Mouse (Mus musculus): ENCODE results near the gene Pde9a.

GRCm38 (mm10) chr17:31355792-31356502 is 30.1 kb upstream of the Pde9a start:
- no peak for TF ChIP-seq CEBPB (IDR thresholded peaks at IDR 0.05; ENCODE audit: insufficient read depth, poor library complexity, severe bottlenecking)
- TF ChIP-seq POLR2A (IDR thresholded peaks at IDR 0.05; ENCODE audit: insufficient read length, low read depth) = no peak
- TF ChIP-seq MYOG (IDR thresholded peaks at IDR 0.05; ENCODE audit: control insufficient read depth in 1 of 3, insufficient read depth in 1 of 3, insufficient read length in 2 of 3, low read depth in 2 of 3) = no peak
- no peak for TF ChIP-seq TCF12 (IDR thresholded peaks at IDR 0.05; ENCODE audit: insufficient read depth, poor library complexity, severe bottlenecking)
- no peak for TF ChIP-seq USF1 (IDR thresholded peaks at IDR 0.05; ENCODE audit: low read depth)
- no peak for TF ChIP-seq POLR2AphosphoS2 (IDR thresholded peaks at IDR 0.05; ENCODE audit: insufficient read length, low read depth)

Measured in myocyte (in vitro differentiated cells).